Mouse (Mus musculus): ENCODE results near the gene Efcab2.

GRCm38 (mm10) chr1:178375381-178375780, 30.5 kb upstream of the Efcab2 start:
- no peak for TF ChIP-seq CTCF (IDR thresholded peaks at IDR 0.05; ENCODE audit: control insufficient read depth, insufficient read depth, low read length)
- TF ChIP-seq POLR2A (IDR thresholded peaks at IDR 0.05; ENCODE audit: borderline replicate concordance, control insufficient read depth, low read depth, low read length) = no peak
